Mouse (Mus musculus): ENCODE measurements around the gene Mei1.

Gene Mei1

DNA sequence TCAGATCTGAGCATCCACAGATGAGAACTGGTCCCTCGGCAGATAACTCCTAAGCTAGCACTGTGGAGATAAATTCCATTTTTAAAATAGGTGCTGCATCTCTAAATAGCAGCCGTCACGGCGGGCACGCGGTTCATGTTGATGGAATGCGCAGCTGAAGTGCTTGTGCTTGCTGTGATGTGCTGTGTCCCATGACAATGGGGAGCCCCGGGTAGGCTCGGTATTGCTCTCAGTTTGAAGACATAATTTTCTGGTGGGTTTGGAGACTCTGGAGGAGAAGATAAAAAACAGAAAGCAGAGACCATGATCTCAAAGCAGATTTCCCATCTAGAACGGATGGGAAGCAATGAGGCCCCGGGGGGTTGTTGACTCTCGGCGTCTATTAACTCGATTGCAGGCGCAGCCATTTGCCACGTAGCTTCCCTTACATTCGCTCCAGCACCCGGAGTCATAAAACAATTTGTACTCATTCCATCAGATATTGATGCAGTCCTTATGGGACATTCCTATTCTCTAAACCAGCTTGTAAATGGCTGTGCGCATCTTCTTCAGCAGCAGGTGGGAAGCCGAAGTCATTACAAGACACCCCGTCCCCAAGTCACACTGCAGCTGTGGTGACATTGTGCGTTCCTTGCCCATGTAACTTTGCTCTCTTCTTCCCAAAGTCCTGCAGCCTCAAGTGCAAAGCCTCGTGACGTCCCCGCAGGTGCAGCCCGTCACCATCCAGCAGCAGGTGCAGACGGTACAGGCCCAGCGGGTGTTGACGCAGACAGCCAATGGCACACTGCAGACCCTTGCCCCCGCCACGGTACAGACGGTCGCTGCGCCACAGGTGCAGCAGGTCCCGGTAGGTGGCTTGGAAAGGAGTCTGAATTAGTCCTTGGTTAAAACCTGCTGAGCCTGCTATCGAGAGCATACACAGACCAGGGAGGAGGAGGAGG, 100.9 kb downstream of the Mei1 start:
- no peak for ATAC-seq (ENCODE audit: low TSS enrichment)

DNA sequence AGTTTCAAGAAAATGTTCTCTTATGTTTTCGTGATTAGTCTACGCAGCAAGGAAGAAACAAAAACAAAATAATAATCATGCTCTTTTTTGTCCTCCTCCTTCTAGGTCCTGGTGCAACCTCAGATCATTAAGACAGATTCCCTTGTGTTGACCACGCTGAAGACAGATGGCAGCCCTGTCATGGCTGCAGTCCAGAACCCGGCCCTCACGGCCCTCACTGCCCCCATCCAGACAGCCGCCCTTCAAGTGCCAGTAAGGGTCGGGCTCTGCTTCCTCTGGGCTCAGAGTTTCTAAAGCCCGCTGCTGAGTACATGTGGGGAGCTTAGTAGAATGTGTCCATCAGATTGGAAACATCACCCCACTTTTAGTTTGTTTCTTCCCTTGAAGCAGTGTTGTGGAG, 102.9 kb downstream of the Mei1 start:
- ATAC-seq (ENCODE audit: low TSS enrichment): no peak

DNA sequence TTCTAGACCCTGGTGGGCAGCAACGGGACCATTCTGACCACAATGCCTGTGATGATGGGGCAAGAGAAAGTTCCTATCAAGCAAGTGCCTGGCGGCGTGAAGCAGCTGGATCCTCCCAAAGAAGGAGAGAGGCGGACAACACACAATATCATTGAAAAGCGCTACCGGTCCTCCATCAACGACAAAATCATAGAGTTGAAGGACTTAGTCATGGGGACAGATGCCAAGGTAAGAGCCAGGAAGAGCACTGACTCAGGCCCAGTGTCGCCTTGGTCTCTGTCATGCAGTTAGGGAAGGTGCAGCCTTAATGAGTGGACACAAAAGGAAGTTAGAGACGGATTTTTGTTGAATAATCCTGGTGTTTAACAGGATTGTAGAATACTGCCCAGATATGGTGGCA, 105.3 kb downstream of the Mei1 start:
- no peak for ATAC-seq (ENCODE audit: low TSS enrichment)

Measured in frontal cortex, adult (tissue).